Mouse (Mus musculus) MN1 (cell line): Measurements from ENCODE around the gene Letmd1.
A peak's percentile ranks its signal among the peaks of the same experiment; 100 is the strongest.
"Not testable (repeated sequence)": the region's sequence is repeated elsewhere in the genome, so short reads cannot be mapped to it uniquely, and the experiment has no call there.

Experiments used
- DNase-seq: peaks from one replicate; pipeline ENCODE4 v3.0.0-alpha.2; 2016; ENCODE audit warnings: low spot score

Letmd1 gene

DNA sequence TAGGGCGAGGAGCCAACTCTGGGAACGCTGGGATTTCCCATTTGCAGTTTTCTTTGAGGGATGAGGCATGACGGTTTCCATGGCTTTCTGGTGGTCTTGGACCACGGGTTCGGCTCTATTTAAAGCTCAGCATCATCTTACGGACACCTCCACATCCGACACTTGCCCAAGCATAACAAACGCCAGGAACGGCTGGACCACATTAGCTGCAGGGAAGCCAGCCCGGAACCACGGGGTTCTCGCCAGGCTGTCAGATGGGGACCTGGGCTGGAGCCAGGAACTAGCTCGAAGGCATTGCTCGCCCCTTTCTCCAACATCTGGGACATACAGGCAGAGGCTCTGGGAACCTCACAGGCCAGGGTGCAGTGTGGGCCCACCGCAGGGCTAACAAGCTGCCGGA lies 17.6 kb upstream of the Letmd1 start:
- no peak for DNase-seq

GRCm38 (mm10) chr15:100452486-100452885 lies 16.3 kb upstream of the Letmd1 start:
- no peak for DNase-seq

GRCm38 (mm10) chr15:100456356-100456991 lies 12.3 kb upstream of the Letmd1 start:
- no peak for DNase-seq

GRCm38 (mm10) chr15:100457340-100457739 lies 11.5 kb upstream of the Letmd1 start:
- peak; percentile 88 for DNase-seq

- DNase-seq = peak; percentile 91
Measured at GRCm38 (mm10) chr15:100458055-100458454, 10.8 kb upstream of the Letmd1 start.

GRCm38 (mm10) chr15:100460942-100461341 lies 7.9 kb upstream of the Letmd1 start:
- DNase-seq = no peak

- peak; percentile 62 for DNase-seq
Measured at GRCm38 (mm10) chr15:100461646-100462045, 7.2 kb upstream of the Letmd1 start.

DNA sequence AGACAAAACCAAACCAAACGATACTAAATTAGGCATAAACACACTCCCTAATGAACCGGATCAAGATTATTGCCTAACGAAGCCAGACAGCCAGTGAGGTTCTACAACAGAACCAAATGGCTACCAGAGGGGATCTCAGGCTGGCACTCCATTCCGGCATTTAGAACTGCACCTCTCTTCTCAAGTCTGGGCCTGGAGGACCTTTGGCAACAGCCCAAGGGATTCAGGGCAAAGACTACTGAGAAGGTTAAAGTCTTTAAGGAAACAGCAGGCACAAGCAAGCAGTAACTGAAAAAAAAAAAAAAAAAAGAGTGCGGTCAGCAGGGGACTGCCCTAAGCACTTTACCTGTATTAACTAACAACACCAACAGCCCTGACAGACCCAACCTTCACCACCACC lies 6.7 kb upstream of the Letmd1 start:
- DNase-seq = no peak

GRCm38 (mm10) chr15:100463712-100464111 lies 5.1 kb upstream of the Letmd1 start:
- DNase-seq = peak; percentile 88

DNA sequence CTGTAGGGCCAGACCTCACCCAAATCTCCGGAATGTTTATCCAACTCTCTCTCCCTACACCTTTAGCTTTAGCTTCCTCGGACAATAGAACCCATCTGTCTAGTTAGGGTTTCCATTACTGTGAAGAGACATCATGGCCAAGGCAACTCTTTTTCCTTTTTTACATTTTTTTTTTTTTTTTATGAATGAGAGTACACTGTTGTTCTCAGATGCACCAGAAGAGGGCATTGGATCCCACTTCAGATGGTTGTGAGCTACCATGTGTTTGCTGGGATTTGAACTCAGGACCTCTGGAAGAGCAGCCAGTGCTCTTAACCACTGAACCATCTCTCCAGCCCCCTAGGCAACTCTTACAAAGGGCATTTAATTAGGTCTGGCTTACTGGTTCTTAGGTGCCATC lies 3.4 kb upstream of the Letmd1 start:
- DNase-seq = no peak

- no peak for DNase-seq
Measured at GRCm38 (mm10) chr15:100467738-100468137, 1.1 kb upstream of the Letmd1 start.

DNA sequence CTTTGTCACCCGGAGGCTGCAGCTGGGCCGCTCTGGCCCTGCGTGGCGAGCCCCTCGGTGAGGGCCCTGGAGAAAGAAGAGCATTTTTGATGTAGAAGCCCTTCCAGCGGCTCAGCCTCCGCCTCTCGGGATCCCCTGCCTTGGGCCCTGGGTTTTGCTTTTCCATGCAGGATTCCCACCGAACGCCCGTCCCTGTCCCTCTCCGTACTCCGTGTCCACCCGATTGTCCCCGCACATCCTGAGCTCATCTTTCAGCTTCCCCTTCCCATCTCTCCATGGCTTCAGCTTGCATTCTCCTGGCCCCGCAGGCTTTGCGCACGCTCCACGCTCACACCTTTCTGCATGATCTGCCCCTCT lies 344 bp downstream of the Letmd1 start:
- peak; percentile 49 for DNase-seq

GRCm38 (mm10) chr15:100470037-100470436 lies 1.2 kb downstream of the Letmd1 start:
- no peak for DNase-seq

GRCm38 (mm10) chr15:100473926-100474503 lies 5.2 kb downstream of the Letmd1 start:
- no peak for DNase-seq

GRCm38 (mm10) chr15:100478351-100478750 lies 9.5 kb downstream of the Letmd1 start:
- DNase-seq = no peak

DNA sequence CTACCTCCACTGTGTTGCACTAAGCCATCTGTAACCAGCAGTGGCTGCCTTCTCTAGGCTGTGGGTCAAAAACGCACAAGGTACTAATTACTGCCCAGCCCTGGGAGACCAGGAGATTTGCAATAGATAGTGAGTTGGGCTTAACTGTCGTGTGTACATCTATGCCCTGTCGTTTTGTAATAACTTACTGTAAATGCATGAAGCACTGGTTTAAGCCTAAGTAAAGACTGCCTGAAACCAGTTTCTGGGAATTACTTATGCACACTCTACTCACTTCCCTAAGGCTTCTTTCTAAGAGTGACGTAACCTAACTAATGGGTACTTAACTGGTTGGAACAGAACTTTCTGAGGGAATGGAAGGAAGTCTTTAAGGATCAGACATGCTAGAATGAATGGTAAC lies 10.1 kb downstream of the Letmd1 start:
- no peak for DNase-seq

DNA sequence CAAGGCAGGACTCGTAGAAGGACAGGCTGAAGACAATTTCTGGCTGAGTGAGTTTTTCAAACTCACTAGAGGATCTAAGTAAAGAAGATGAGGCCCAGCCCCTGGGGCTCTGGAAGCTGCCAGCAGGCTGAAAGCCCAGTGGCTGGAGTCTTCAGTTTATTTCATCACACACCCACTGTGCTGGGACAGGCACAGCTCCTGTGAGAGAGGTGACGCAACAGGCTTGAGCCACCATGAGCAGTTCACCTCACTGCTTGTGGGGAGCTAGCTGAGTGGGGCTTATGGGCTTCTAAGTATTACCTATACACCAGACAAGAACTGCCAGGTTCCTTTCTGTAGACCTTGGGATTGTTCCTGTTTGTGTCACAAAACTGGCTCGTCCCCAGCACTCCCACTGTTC lies 16.8 kb downstream of the Letmd1 start:
- DNase-seq = no peak

DNA sequence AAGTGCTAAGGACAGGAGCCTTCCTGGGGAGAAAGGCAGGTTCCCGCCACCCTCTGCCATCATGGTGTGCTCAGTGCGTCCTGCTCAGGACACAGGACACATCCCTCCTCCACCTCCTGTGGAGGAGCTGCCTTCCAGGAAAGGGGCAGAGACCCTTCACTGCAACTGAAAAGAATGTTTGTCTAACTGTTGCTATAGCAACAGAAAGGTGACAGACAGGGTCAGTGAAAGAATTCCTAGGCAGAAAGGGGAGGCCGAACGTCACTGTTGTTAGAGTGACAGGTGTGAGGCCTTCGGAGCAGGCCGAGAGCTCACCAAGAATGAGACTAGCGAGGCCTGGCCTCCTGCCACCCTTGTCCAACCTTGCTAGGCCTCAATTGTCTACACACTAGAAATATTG lies 17.6 kb downstream of the Letmd1 start:
- no peak for DNase-seq

DNA sequence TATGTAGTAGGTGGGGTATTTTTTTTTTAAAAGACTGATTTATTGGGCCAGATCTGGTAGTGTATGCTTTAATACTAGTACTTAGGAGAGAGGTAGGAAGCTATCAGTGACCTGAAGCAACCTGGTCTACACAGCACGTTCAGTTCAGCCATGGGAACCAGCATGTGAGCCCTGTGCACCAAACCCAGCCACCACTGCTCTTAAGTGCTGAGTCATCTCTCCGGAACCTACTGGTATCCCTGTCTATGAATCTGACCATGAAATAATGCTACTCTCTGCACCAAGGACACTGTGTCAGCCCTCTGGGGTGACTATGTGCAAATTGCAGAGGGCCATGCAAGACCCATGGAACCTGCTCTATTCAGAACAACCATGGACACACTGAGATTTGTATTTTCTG lies 18.2 kb downstream of the Letmd1 start:
- DNase-seq = no peak

DNA sequence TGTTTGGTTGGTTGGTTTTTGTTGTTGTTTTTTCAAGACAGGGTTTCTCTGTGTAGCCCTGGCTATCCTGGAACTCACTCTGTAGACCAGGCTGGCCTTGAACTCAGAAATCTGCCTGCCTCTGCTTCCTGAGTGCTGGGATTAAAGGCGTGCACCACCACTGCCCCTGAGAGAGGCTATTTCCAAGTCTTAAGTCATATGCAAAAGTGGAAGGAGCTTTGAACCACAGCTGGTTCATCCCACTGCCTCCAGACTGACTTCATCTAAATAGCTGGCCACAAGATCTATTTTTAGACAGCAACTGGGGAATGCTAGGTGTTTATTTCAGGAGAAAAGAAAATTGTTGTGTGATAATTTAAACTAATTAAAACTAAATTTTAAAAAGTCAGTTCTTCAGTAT lies 19.5 kb downstream of the Letmd1 start:
- DNase-seq = not testable (repeated sequence)

DNA sequence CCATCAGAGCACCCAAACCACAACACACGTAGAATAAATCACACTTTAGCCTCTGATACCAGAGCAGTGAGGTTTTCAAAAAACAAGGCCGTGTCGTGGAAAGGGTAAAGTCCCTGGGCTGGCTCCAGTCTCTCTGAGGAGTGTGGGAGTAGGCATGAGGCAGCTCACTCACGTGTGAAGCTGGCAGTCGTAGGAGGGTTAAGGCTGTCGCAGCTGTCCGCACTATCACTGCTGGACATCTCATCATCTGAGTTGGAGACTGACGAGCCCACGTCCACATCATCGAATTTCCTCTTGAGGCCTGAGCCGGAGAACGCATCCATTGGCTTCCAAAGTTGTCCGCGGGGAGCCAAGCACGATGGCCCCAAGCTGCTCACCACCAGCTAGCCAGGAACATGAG lies 20.4 kb downstream of the Letmd1 start:
- DNase-seq = no peak

DNA sequence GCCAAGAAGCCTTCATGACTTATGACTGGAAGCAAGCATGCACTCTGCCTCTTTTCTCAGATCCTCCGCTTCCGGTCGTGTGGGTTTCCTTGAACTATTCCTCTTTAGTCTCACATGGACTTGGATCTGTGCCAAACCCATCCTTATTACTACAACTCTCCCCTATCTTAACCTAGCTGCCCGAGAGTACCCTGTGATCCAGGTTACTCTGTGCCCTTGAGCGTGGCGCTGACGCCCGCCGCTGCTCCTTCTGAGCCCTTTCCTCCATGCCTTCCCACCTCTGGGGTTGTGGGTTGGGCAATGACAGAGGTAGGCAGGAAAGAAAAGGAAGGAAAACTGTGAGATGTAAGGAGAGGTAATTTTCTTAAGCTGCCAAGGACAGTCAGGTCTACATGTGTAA lies 23.1 kb downstream of the Letmd1 start:
- no peak for DNase-seq

DNA sequence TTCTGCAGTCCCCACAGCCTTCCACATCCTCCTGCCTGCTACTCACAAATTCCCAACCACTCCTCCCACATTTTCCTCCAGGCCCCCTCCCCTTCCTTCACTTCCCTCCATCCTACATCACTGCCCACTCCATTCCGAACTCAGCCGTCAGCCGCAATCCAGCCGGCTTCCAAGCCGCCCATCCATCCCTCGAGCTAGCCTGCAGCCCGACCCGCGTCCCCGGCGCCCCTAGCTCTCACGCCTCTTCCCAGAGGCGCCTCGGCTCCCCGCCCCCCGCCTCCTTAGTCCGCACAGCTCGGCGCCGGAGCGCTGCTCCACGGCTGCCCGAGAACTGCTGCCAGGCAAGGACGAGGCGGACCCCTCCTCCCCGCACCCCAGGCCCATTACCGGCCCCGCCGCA lies 25.8 kb downstream of the Letmd1 start:
- DNase-seq = no peak

DNA sequence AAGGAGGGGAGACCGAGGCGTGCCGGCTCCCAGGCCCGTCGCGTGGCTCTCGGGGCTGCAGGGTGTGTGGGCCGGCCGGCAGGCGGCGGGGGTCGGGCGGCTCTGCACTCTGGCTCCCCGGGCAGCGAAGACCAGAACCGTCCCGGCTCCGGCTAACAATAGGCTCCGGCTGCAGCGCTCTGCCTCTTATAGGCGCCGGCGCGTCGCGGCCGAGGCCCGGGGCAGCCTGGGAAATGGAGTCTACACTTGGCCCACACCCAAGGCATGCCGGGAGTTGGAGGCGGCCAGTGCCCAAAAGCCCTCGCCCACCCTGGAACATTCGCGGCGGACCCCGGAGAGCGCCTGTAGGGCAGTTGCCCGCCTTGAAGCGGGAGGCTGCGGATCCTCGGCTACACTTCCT lies 26.3 kb downstream of the Letmd1 start, which contains the start of gene Csrnp2:
Gene Csrnp2 (minus strand): TSS at position 387 of the 400 bp plus-strand sequence.
- DNase-seq = peak; percentile 98
